Mouse (Mus musculus): ENCODE results near the gene Thada. TPM values are rescaled to one million over a fixed set of nuclear protein-coding genes. Genes with fewer than 3 reads are reported as not detected.

The Thada gene
- 39.3 and 40.6 TPM in 2 replicates for total RNA-seq (2014; fragmentation: Nextera tagmentation)
- 37.6 and 43.8 TPM in 2 replicates for total RNA-seq (2017)

DNA sequence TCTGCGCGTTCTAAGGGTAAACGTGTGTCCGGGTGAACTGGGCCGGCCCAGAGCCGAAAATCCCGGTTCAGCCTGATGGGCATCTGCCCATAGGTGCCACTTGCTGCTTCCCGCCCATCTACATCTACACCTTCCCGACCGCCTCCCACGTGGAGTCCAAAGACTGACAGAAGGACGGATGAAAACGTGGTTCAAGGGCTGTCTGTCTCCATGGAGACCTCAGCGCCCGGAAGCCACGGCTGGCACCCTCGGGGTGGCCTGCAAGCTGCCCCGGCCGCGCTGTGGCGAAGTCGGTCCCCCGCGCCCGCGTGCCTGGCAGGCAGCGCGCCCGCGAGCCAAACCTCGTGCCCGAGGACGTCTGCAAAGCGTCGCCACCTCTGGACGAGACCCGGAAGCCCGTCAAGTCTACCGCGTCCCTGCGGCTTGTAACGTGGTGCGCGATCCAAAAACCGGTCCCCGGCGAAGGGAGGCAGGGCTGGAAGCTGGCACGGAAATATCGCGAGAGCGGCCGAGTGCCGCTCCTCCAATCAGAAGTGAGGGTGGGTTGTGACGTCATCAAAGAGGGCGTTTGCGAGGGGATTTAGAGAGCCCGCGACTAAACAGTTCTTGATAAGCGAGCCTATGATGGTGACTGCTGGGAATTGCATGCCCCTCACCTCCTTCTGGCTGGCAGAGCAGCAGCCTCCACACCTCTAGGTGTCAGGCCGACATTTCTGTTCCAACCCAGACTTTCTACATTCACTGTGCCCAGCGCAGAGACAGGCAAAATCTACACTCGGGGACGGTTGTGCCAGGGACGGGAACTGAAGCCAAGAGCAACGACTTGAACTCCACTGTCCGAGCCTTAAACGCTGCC lies at the start of gene Thada:
Gene Thada, minus strand, starts transcription at position 453 of the 856 bp plus-strand sequence.
- peak; percentile 98 for ATAC-seq (replicated peaks; ENCODE audit: poor library complexity, severe bottlenecking)

DNA sequence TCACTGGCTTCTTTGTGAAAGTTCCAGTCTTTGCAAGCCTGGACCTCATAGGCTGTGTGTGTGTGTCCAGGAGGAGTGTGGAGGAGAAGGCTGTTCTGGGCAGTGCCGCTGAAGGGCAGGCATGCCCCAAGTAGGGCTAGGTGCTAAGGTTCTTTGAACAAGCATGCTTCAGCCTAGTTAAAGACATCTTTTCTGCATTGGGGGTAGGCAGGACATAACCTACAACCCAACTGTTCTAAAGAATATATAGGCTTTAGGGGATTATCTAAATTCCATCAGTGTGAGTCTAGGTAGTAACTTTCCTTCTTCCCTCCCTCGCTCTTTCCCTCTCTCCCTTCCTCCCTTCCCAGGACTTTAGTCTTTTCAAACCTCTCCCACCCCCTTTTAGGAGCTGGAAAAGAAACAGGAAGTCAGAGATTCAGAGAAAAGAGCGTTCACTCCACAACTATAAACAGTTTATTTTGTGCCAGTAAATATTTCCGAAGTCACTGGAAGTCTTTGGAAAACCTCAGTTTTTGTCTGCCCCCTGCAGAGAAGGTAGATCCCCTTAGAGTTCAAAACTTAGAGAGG lies 46.6 kb upstream of the Thada start:
- ATAC-seq (replicated peaks; ENCODE audit: poor library complexity, severe bottlenecking), result peak; percentile 10; the same call in 1 of the 2 replicates

DNA sequence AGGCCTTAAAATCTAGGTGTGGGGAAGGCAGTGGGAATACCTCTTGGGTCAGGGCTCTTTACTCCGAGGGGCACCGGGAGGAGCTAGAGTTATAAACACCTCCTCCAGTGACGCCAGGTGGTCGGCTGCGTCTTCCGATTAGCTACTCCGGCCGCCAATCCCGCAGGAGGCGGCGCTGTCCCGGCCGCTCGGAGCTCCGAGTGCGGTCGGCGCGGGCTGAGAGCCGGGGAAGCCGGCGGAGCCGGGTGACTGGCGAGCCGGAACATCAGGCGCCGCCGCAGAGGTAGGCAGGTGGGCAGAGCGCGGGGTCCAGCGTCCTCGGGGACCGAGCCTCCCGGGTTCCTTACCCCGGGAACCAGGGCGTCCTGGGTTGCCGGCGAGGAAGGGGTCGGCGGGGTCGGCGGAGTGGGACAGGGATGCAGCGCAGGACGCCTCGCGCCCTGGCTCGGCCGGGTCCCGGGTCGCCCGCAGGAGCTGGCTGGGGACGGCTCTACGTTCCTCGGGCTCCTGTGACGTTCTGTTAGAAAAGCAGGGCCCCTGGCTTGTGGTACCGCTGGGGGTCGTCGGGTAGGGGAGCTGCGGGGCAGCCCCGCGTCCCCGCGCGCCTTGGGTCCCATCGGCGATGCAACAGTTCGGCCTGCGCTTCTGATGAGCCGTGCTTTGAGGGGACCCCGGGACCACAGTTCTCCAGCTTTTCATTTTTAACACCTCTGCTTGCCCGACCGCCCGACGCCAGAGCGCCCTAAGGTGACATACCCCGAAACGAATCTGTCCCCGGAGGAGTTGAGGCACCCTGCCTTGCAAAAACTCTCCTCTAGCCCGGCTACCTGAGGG lies 45.9 kb upstream of the Thada start, which contains the start of gene Plekhh2:
Gene Plekhh2, plus strand, starts transcription at position 214 of the 834 bp plus-strand sequence.
- ATAC-seq (replicated peaks; ENCODE audit: poor library complexity, severe bottlenecking), result peak; percentile 75

DNA sequence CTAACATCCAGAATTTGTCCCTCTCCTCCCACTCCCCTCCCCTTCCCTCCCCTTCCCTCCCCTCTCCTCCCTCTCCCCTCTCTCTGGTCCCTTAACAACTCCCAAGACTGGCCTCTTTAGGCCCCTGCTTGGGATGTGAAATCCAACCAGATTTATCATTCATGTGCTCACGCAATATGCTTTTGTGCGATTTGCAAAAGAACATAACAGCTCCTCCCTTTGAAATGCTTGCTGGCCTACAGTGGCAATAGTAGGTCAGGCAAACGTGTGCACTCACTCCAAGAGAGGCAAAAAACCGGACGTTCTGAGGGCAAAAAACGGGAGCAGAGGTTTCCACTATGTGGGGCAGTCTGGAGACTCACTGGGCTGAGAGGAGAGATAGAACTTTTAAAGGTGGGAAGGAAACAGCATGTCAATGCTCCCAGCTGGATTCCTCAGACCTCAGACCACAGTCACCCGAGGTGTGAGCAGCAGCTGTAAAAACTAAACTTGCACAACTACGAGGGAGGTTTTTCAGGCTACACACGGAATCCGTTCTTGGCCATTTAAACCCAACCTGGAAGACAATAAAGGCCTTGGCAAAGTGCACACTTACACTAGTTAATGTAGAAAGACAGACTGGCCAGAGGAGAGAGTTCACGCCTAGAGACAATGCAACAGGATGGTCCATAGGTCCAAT lies 45.1 kb upstream of the Thada start:
- ATAC-seq (replicated peaks; ENCODE audit: poor library complexity, severe bottlenecking), result peak; percentile 9; the same call in 1 of the 2 replicates

DNA sequence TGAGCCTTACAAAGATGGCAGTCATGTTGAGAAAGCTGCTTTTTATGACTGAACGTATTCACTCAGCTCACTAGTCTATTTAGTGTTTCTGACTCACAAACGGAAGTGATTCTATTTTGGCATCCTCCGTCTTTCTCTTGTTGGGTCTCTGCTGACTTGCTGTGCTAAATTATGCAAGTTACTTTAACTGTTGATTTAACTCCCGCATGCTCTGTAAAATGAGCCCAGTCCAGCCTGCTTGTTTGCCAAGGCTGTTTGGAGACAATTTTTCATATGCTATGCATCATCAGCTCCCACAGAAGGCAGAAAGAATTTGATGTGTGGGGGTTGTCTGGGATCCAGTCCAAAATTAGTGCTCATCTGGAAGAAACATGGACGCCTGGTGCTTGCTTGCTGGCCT lies 44.4 kb upstream of the Thada start:
- no peak for ATAC-seq (replicated peaks; ENCODE audit: poor library complexity, severe bottlenecking)

DNA sequence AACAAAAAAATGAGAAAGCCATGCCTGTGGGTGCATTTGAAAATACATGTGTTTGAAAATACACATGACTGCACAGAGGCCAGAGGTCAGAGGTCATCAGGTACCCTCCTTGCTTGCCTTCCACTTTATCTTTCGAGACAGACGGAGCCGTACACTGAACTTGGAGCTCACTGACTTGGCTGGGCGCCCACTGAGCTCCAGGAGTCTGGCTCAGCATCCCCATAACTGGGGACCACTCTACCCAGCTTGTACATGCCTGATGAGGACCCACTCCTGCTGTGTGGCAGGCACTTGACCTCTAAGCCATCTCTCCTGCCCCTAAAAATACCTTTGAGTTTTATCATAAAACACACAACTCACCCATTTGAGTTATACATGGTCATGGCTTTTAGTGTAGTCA lies 43.2 kb upstream of the Thada start:
- ATAC-seq (replicated peaks; ENCODE audit: poor library complexity, severe bottlenecking), result no peak

DNA sequence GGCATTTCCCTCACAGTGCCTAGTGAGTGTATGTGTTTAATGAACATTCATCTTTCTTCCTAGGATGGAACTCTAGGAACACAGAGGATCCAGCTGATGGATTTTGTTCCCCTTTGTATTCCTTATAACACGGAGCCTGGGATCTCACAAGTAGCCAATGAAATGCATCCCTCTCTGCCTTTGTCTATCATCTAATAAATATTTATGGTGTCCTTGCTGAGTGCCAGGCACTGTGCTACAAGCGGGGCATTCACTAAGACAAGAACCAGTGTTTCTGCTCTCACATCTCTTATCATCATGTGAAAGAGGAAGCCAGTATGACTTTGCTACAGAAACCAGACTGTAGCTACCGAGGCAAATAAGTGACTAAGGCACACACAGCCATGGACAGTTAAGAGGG lies 42.7 kb upstream of the Thada start:
- peak; percentile 46 for ATAC-seq (replicated peaks; ENCODE audit: poor library complexity, severe bottlenecking)

DNA sequence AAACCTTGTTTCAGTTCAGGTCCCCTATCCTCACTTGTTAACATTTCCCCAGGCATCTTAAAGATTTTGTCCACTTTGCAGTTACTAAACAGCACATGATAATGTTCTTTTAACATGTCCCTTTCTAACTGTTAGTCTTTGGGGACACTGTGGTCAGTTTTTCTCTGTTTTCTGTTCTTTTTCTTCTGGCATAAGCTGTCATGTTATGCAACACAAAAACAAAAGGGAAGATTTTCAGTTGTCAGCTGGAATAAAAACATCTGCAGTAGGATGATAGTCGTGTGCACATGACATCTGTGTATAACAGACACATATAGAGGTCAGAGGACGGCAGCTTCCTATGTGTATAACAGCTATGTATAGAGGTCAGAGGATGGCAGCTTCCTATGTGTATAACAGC lies 39.9 kb upstream of the Thada start:
- ATAC-seq (replicated peaks; ENCODE audit: poor library complexity, severe bottlenecking), result no peak

DNA sequence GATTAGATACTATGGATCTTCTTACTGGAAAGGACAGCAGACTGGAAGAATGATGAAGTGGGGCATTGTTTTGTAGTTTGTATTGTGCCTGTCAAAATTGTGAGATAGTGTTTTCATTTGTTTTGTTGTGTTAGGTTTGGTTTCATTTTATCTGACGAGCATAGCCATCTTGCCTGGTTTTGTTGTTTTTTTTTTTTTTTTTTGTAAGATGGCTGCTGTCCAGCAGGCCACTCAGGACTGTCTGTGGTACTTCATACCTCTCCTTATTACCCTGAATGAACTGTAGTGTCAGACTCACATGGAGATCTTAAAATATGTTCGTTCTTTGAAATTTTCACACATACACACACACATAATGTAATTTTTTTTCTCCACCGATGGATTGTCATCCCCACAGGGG lies 36.3 kb upstream of the Thada start:
- no peak for ATAC-seq (replicated peaks; ENCODE audit: poor library complexity, severe bottlenecking)

DNA sequence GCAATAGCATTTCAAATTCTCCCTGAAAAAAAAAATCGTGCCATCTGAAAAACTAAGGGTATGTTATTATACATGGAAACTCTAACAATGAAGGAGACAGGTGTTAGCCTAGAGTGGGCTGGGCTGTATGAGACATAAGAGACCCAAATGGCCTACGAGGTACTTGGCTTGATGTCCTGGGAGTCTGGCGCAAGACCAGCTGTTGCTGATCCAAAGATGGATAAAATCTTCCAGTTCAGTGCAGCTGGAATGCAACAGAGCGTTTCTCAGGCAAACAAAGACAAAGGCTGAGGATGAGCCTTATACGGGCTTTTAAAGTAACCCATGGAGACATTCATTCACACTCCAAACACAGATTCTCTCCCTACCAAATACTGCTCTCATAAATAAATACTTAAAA lies 32.6 kb upstream of the Thada start:
- no peak for ATAC-seq (replicated peaks; ENCODE audit: poor library complexity, severe bottlenecking)

DNA sequence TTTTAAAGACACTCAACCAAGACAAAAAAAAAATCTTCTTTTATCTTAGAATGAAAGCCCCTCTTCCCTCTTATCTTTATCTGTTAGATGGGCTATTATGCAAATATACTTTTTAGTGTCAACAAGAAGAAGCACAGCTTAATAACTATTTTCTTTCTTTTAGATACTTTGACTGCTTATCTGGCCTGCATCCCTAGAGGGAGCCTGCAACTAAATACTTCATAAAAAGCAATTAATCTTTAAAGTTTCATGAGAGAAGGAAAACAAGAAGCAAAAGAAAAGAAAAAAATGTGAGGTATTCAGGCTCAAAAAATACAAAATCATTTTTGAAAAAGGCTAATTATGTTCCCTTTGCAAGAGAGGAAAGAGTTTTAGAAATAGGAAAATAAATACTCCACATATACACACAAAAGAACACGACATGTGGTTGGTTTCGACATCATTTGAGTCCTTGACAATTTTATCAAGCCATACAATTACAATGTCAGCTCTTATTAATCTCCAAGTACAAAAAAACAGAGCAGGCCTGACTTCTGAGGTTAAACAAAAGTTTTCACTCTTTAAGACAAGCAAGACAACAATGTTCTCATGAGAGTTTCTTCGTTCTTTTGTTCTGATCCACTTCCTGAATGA lies 32.1 kb upstream of the Thada start:
- ATAC-seq (replicated peaks; ENCODE audit: poor library complexity, severe bottlenecking), result no peak

DNA sequence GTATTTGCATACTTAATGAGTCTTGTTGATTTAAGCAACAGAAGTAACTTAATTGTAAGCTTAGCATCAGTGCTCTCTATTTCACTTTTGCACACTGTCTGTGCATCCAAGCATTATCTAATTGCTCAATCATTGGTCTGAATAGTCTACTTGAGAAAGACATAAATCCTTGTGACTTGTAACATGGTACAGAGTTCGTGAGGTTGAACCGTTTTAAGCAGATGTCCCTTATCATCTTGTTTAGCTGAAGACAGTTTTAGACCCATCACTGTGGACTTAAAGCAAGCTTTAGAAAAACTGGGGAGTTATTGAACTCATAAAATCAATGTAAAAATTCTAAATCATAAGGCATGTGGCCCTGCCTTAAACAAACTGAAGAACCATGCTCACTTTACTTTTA lies 31.6 kb upstream of the Thada start:
- no peak for ATAC-seq (replicated peaks; ENCODE audit: poor library complexity, severe bottlenecking)

DNA sequence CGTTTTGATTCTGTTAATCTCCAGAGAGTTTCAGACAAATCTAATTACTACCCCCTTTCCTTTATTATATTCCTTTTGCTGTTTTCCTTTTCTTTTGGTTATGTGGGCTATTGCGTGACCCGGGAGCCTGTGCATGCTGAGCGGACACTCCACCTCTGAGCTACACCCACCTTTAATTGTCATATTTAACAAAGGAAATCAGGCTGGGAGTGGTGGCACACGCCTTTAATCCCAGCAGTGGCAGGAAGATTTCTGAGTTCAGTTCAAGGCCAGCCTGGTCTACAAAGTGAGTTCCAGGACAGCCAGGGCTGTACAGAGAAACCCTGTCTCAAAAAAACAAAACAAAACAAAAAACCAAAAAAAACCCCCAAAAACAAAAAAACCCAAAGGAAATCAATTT lies 31.0 kb upstream of the Thada start:
- ATAC-seq (replicated peaks; ENCODE audit: poor library complexity, severe bottlenecking), result no peak

DNA sequence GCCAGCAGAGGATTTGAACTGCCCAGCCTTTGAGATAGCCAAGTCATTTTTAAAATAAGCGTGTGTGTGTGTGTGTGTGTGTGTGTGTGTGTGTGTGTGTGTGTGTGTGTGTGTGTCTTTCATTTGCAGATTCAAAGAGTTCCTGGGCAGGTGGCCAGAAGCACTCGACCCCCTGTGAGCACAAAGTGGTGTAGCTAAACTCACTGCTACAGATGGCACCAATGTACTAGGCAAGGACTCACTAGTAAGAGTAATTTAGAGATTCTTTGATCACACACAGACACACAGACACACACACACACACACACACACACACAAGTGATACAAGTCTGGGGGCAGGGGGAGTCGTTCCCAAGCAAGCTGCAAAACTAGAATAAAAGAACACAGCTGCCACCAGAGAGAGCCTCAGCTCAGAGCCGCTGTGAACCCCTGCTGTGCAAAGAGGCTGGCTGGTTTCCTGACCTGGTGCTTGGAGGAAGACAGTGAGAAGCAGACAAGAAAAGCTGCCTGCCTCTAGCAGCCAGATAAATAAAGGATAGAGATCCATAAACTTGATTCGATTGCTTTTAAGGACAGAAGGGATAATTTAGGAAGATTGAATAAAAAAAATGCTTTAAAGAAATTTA lies 26.4 kb upstream of the Thada start:
- no peak for ATAC-seq (replicated peaks; ENCODE audit: poor library complexity, severe bottlenecking)

DNA sequence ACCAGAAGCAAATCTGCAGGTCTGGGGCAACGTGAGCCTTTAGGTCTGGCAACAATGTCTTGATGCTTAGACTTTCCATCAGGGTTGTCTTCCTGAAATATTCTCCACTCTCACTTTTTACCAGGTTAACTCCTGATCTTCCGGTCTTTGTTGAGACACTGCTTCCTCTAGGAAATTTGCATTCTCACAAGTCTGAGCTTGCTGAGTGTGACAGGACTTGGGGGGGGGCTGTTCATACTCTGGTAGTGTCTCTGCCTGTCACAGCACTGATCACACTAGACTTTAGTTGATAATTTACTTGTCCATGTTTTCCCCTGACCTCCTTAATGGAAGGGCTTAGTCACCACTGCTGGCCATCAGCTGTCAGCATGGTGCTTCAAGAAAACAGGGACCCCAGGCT lies 21.4 kb upstream of the Thada start:
- ATAC-seq (replicated peaks; ENCODE audit: poor library complexity, severe bottlenecking), result no peak

DNA sequence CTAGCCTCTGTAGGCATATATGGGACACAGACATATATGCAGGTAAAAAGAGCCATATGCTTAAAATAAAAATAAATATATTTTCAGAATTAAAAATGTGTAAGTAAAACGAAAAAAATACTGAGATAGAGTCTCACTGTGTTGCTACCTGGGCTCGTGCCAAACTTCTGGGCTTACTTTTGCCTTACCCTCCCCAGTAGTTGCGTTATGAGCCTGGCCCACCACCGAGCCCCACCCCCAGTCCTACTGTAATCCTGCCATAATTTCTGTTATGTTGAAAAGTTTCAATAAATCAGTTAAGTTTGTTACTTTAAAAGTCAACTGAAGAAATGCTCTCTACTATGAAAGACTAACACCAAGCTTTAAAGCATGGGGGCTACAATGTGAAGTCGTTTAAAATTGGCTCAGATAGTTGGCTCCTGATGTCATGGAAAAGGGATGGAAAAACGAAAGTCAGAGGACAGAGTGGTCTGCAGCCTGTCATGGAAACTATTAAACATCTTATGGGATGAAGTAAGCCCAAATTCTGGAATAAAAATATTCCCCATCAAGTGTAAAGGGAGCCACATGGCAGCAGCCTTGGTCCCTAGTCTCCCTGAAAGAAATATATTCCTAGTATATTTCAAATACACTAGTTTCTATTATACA lies 17.8 kb upstream of the Thada start:
- no peak for ATAC-seq (replicated peaks; ENCODE audit: poor library complexity, severe bottlenecking)

DNA sequence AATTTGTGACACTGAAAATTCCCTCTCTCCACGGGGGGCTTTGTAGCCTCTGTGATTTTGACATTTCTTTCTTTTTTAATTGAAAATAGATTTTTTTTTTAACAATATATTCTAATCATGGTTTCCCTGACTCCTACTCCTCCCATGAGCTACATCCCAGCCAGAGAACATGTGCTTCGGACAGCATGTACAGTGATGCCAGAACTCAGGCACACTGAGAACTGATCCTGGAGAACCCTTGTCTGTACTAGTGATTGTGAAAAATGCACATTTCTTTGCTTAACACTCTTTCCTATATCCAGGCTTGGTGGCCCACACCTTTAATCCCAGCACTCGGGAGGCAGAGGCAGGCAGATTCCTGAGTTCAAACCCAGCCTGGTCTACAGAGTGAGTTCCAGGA lies 16.8 kb upstream of the Thada start:
- ATAC-seq (replicated peaks; ENCODE audit: poor library complexity, severe bottlenecking), result no peak

DNA sequence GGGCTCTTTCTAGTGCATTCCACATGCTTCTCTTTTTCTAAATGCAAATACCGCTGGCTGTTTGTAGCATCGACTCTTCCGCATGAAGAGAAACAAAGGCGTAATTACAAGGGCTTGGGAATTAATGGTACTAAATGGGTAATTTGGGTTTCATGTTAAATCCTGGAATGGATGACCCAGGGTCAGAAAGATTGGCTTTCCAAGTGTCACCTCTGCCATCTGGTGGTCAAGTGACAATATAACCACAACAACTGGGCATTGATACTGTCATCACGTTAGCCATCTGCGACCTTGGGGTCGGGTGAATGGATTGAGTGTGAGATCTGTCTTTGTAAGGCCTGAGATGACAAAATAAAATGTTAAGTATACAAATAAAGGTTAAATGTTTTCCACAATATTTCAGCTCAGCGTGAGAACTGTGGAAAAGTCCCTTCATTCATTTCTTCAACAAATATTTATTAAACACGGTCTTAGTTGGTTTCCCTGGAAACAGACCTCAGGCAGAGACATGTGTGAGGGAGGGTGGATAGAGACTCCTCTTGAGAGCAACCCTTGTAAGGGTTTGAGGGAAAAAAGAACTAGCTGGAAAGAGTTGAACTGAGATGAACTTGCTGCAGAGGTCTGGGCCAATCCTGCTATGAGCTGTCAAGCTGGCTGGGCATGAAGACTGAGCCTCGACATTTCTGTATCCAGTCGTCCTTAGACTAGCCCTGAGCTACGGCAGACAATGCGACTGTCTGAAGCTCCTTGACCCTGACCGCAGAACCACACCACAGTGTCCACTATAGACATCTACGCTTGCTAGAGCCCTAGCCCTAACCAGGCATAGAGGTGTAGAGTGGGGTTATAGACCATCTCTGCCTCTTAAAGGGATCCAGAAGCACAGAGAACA lies 14.7 kb upstream of the Thada start:
- peak; percentile 69 for ATAC-seq (replicated peaks; ENCODE audit: poor library complexity, severe bottlenecking)

All from granulocyte monocyte progenitor cell, adult 5-6 weeks (primary cell).